Mouse (Mus musculus) CD4-positive helper T cell, adult 2 months (primary cell): ENCODE measurements around the gene Myh2.

Experiments
- DNase-seq: peaks from one replicate; pipeline ENCODE4 v3.0.0-alpha.2; 2012; ENCODE audit warnings: low read depth, missing footprints, low spot score

Gene Myh2

GRCm38 (mm10) chr11:67170727-67171126 lies at the start of gene Myh2:
TSS of gene Myh2 (plus strand) at chr11:67171027.
- no peak for DNase-seq

- no peak for DNase-seq
Observed at GRCm38 (mm10) chr11:67124943-67125342, 45.9 kb upstream of the Myh2 start.

- DNase-seq, result no peak
Observed at GRCm38 (mm10) chr11:67125361-67125760, 45.5 kb upstream of the Myh2 start.

GRCm38 (mm10) chr11:67133526-67133925 lies 37.3 kb upstream of the Myh2 start:
- DNase-seq, result no peak

GRCm38 (mm10) chr11:67134654-67135053 lies 36.2 kb upstream of the Myh2 start:
- no peak for DNase-seq

- no peak for DNase-seq
Observed at GRCm38 (mm10) chr11:67135532-67135931, 35.3 kb upstream of the Myh2 start.

GRCm38 (mm10) chr11:67139556-67139955 lies 31.3 kb upstream of the Myh2 start:
- DNase-seq, result no peak

GRCm38 (mm10) chr11:67140175-67140574 lies 30.7 kb upstream of the Myh2 start:
- no peak for DNase-seq

GRCm38 (mm10) chr11:67141031-67141430 lies 29.8 kb upstream of the Myh2 start:
- DNase-seq, result no peak

- no peak for DNase-seq
Observed at GRCm38 (mm10) chr11:67142047-67142446, 28.8 kb upstream of the Myh2 start.

- no peak for DNase-seq
Observed at GRCm38 (mm10) chr11:67143065-67143464, 27.8 kb upstream of the Myh2 start.

- DNase-seq, result no peak
Observed at GRCm38 (mm10) chr11:67143863-67144498, 26.8 kb upstream of the Myh2 start.

- DNase-seq, result no peak
Observed at GRCm38 (mm10) chr11:67144559-67145265, 26.1 kb upstream of the Myh2 start.

GRCm38 (mm10) chr11:67145482-67146408 lies 25.1 kb upstream of the Myh2 start:
- no peak for DNase-seq

- no peak for DNase-seq
Observed at GRCm38 (mm10) chr11:67146409-67147282, 24.2 kb upstream of the Myh2 start.

GRCm38 (mm10) chr11:67147283-67147921 lies 23.4 kb upstream of the Myh2 start:
- no peak for DNase-seq

GRCm38 (mm10) chr11:67148286-67149012 lies 22.4 kb upstream of the Myh2 start:
- no peak for DNase-seq

GRCm38 (mm10) chr11:67150237-67150636 lies 20.6 kb upstream of the Myh2 start:
- no peak for DNase-seq

- DNase-seq, result no peak
Observed at GRCm38 (mm10) chr11:67151159-67151558, 19.7 kb upstream of the Myh2 start.
